Mouse (Mus musculus) intestine, embryonic 16.5 days (tissue): Measurements from ENCODE around the gene Itga2b. TPM values are rescaled to one million over a fixed set of nuclear protein-coding genes. Genes with fewer than 3 reads are reported as not detected.
A peak's percentile ranks its signal among the peaks of the same experiment; 100 is the strongest.

ENCODE experiments used
- ATAC-seq: fragments of 200-750 bp; cut with Nextera tagmentation; 2 replicates; pipeline ENCODE4 v1.8.0; 2017; ENCODE audit warnings: moderate TSS enrichment, moderate library complexity
- H3K27ac ChIP-seq: fragments of 300-500 bp; sonication (generic); 2 replicates; pipeline ENCODE4 v1.5.1; 2014; ENCODE audit warnings: mild to moderate bottlenecking, low read length
- H3K27me3 ChIP-seq: fragments of 300-500 bp; sonication (generic); replicated peaks from 2 replicates; pipeline ENCODE4 v1.6.1; 2014; ENCODE audit warnings: low read length, control low read depth, mixed read lengths; ENCODE audit not compliant: control insufficient read depth, insufficient read depth
- H3K36me3 ChIP-seq: fragments of 300-500 bp; sonication (generic); 2 replicates; pipeline ENCODE4 v1.6.1; 2014; ENCODE audit warnings: low read length, control low read depth; ENCODE audit not compliant: control insufficient read depth, insufficient read depth
- H3K4me1 ChIP-seq: fragments of 300-500 bp; sonication (generic); 2 replicates; pipeline ENCODE4 v1.6.1; 2014; ENCODE audit warnings: low read length, control low read depth, mixed read lengths; ENCODE audit not compliant: control insufficient read depth, insufficient read depth
- H3K4me2 ChIP-seq: fragments of 300-500 bp; sonication (generic); 2 replicates; pipeline ENCODE4 v1.6.1; 2014; ENCODE audit warnings: low read depth, low read length, control low read depth
- H3K4me3 ChIP-seq: fragments of 300-500 bp; sonication (generic); 2 replicates; pipeline ENCODE4 v1.5.1; 2014; ENCODE audit warnings: mild to moderate bottlenecking, low read length
- H3K9ac ChIP-seq: fragments of 300-500 bp; sonication (generic); 2 replicates; pipeline ENCODE4 v1.6.1; 2014; ENCODE audit warnings: low read depth, low read length
- H3K9me3 ChIP-seq: fragments of 300-500 bp; sonication (generic); 2 replicates; pipeline ENCODE4 v1.6.1; 2016; ENCODE audit warnings: low read length, control low read depth; ENCODE audit not compliant: control insufficient read depth
- WGBS: fragments of 180-500 bp; shearing (Covaris S2); extraction: QIAGEN DNeasy Blood & Tissue Kit; methylation state at CpG from one replicate; pipeline ENCODE4 v1.1.7; 2014; 5-methylcytosine and 5-hydroxymethylcytosine counted together
- microRNA-seq: library from miRNA; unstranded; fragments of <30 nt; microRNA quantifications from one replicate; pipeline ENCODE4, GENCODE M21; 2016
- polyA plus RNA-seq: library from polyadenylated mRNA; unstranded; fragments of >200 nt; fragmentation: Nextera tagmentation; extraction: Ambion mirVana; gene quantifications from 2 replicates; pipeline ENCODE4 v1.2.1, GENCODE M21; 2015

The Itga2b gene
- polyA plus RNA-seq, 1 experiment from 2014 or later: 3.7 TPM

DNA sequence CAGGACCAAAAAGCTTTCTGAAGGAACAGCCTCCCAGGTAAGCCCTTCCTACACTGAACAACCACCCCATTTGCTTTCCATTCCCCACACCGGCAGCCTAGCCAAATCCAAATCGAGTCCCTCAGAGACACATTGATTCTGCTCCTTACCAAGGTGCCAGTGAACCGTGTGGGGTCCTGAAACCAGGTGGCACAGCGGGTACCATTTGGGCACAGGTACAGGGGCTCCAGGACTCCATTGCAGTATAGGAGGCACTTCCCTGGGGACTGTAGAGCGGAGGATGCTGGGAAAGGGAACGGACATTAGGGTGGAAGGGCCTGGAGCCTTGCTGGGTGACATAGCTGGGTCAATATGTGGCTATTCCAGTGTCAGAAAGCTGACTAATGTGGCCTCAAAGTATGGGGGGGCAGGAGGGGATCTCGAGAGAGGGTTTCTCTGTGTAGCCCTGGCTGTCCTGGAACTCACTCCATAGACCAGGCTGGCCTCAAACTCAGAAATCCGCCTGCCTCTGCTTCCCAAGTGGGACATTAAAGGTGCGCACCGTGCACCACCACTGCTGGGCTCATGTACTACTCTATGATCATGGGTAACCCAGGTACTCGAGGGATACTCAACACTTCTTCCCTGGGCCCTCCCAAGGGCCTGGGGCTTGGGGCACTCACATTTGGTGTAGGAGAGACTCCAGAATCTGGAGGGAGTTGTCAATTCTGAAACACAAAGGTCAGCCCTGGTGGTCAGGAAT is 64.2 kb downstream of the Itga2b start:
- Histone ChIP-seq H3K27me3 (no peaks in the 10 kb centered on the region; the same call in 1 of the 2 replicates), H3K36me3 (peaks cover 9% of the 10 kb centered on the region; the same call in 1 of the 2 replicates), H3K9ac (peak overlapping the region; percentile 95), H3K4me2 (peak overlapping the region; percentile 74), H3K27ac (no peak overlapping the region), H3K9me3 (no peaks in the 10 kb centered on the region), H3K4me3 (peak overlapping the region; percentile 92), H3K4me1 (peaks cover 38% of the 10 kb centered on the region)
- ATAC-seq: no peak
- WGBS: 82% methylated on average over 11 of the region's 11 CpGs

GRCm38 (mm10) chr11:102404161-102405010 is 65.5 kb downstream of the Itga2b start:
- Histone ChIP-seq H3K4me1 (peaks cover 41% of the 10 kb centered on the region), H3K4me2 (0 out of 2 replicates have a peak overlapping the region, but pooled peaks have one; percentile 17), H3K9ac (0 out of 2 replicates have a peak overlapping the region, but pooled peaks have one; percentile 16), H3K27me3 (peaks cover 9% of the 10 kb centered on the region), H3K9me3 (no peaks in the 10 kb centered on the region), H3K4me3 (no peak overlapping the region), H3K27ac (no peak overlapping the region), H3K36me3 (peaks cover 9% of the 10 kb centered on the region; the same call in 1 of the 2 replicates)
- ATAC-seq: no peak
- 76% methylated on average over 18 of the region's 18 CpGs for WGBS

DNA sequence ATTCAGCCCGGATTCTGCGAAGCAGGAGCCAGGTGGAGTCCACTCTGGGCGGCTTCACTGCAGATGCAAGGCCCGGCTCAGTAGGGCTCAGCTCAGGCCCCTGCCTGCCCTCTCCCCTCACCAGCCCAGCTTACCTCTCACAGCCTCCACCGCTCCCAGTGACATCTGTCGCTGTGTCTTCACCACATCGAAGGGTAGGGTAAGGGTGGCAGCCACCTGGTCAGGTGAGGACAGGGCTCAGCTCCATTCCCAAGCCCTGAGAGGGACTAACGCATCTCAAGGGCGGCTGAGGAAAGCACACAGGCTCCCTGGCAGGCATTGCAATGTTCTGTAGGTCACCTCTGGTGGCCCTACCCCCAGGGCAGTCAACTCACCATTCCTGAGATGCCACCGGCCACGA is 66.3 kb downstream of the Itga2b start:
- peaks cover 43% of the 10 kb centered on the region for H3K4me1 ChIP-seq
- 93% methylated on average over 11 of the region's 11 CpGs for WGBS
- no peak overlapping the region for H3K4me3 ChIP-seq

More for the DNA sequence above, 66.3 kb downstream of the Itga2b start:
- Histone ChIP-seq H3K27ac (no peak overlapping the region), H3K4me2 (no peak overlapping the region), H3K9ac (no peak overlapping the region), H3K27me3 (peaks cover 12% of the 10 kb centered on the region), H3K9me3 (no peaks in the 10 kb centered on the region), H3K36me3 (peaks cover 9% of the 10 kb centered on the region; the same call in 1 of the 2 replicates)
- ATAC-seq: no peak

Small RNA genes within 50 kb of the gene (microRNA-seq; reads per million reads assigned to microRNA genes)
- gene Mir6930: not detected

Other genes starting within 250 kb of the Itga2b start
- gene Hdac5, start 240.0 kb downstream of the Itga2b start, polyA plus RNA-seq: 54.8 and 55.5 TPM in 2 replicates
- gene BC030867, start 221.2 kb downstream of the Itga2b start, polyA plus RNA-seq: 12.4 and 15.9 TPM in 2 replicates
- 0.05 TPM in 2 replicates for gene Asb16, start 201.4 kb downstream of the Itga2b start, polyA plus RNA-seq
- gene Tmub2, start 185.2 kb downstream of the Itga2b start, polyA plus RNA-seq: 52.0 and 54.3 TPM in 2 replicates
- gene Atxn7l3, start 173.5 kb downstream of the Itga2b start, polyA plus RNA-seq: 8.8 and 9.0 TPM in 2 replicates
- gene Ubtf, start 150.4 kb downstream of the Itga2b start, polyA plus RNA-seq: 65.5 and 66.0 TPM in 2 replicates
- 11.2 and 19.3 TPM in 2 replicates for gene Slc4a1, start 103.9 kb downstream of the Itga2b start, polyA plus RNA-seq
- gene Rundc3a, start 76.7 kb downstream of the Itga2b start, polyA plus RNA-seq: 6.0 and 6.8 TPM in 2 replicates
- gene Slc25a39, start 62.2 kb downstream of the Itga2b start, polyA plus RNA-seq: 366 and 376 TPM in 2 replicates
- 221 and 245 TPM in 2 replicates for gene Grn, start 39.8 kb downstream of the Itga2b start, polyA plus RNA-seq
- gene Fam171a2, start 22.4 kb downstream of the Itga2b start, polyA plus RNA-seq: 0.86 and 1.8 TPM in 2 replicates
- 31.7 and 34.5 TPM in 2 replicates for gene Gpatch8, start 86.3 kb upstream of the Itga2b start, polyA plus RNA-seq
- 14.9 and 15.8 TPM in 2 replicates for gene Gm11627, start 109.3 kb upstream of the Itga2b start, polyA plus RNA-seq
- gene Fzd2, start 134.3 kb upstream of the Itga2b start, polyA plus RNA-seq: 9.4 and 9.8 TPM in 2 replicates
- gene Meioc, start 193.6 kb upstream of the Itga2b start, polyA plus RNA-seq: 0.24 and 0.65 TPM in 2 replicates
- 36.7 and 39.9 TPM in 2 replicates for gene Ccdc43, start 227.7 kb upstream of the Itga2b start, polyA plus RNA-seq